9 mouse cellular contexts compared by ENCODE assay signal in the genomic region with DNA sequence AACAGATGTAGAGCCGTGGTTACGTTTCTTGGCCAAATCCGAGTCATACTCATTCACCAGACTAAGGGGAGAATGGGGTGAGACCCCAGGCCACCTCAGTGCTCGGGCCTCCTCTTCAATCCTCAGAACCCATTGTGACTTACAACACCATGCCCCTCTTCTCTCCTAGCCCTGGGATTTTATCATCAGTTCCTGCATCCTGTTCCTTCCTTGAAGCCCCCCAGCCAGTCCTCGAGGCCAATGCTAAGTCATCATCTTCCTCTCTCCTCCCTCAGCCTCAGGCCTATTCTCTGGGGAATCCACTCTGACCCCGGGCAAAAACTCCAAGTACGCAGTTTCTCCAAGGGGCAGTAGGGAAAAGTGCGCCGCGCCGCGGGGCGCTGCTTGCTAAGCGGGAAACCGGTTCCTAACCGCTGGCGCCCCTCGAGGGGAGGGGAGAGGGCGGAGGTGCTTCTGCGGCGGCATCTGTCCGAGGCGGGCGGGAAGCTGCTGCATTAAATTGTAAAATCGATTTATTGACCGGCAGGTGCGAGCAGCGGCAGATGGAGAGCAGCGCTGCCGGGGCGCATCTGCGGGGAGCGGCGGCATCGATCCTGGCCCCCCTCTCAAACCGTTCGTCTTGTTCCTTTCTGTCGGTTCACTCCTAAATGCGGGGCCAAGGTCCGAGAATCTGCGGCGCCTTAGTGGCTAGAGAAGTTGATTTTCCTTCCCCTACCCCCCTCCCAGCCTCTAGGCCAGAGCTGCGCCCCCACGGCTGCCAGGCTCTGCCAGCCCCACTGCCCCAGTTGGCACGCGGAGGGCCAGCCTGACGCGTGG. TPM values are rescaled to one million over a fixed set of nuclear protein-coding genes. Genes with fewer than 3 reads are reported as not detected.
DNase-seq lines count a peak whose midpoint lies in the region; ATAC-seq and TF ChIP-seq lines count a peak whose summit lies in the region.
"Had no signal": no experiment of that assay in that cellular context is flagged by ENCODE, and none has a peak within 500 bp of the region (broad histone marks: within the 10 kb centered on the region; RNA-seq: fewer than 3 reads in every experiment).

No protein-coding gene starts in this region.

- no peak for ATAC-seq in heart, embryonic 13.5 days (ENCODE audit: extremely low read depth, insufficient number of reproducible peaks, low FRiP score, low TSS enrichment)
- ATAC-seq in hindbrain, postnatal 0 days = no peak
- peak; percentile 38; the same call in 1 of the 2 replicates for ATAC-seq in midbrain, postnatal 0 days (ENCODE audit: low FRiP score)

- TF ChIP-seq CTCF in hindbrain, postnatal 0 days (IDR thresholded peaks at IDR 0.05; ENCODE audit: low read depth) = no peak
- no peak for TF ChIP-seq CTCF in midbrain, postnatal 0 days (IDR thresholded peaks at IDR 0.05)

- no peak overlapping the region; the same call in 1 of the 2 replicates for H3K27ac ChIP-seq in heart, embryonic 13.5 days (replicated peaks)
- H3K27ac ChIP-seq in hindbrain, postnatal 0 days = no peak overlapping the region
- no peak overlapping the region for H3K27ac ChIP-seq in midbrain, postnatal 0 days (ENCODE audit: low read depth, low read length)

- peaks cover 68% of the 10 kb centered on the region for H3K4me1 ChIP-seq in heart, embryonic 13.5 days
- H3K4me1 ChIP-seq in hindbrain, postnatal 0 days (ENCODE audit: insufficient read depth, low read length) = peaks cover 28% of the 10 kb centered on the region
- peaks cover 19% of the 10 kb centered on the region for H3K4me1 ChIP-seq in midbrain, postnatal 0 days (ENCODE audit: insufficient read depth, low read length)

- no peak for DNase-seq in heart, adult 18-20 months
- peak; percentile 75 for DNase-seq in embryo, embryonic 11 days
- DNase-seq in hindbrain, postnatal 0 days (ENCODE audit: low spot score) = peak; percentile 32
- no peak for DNase-seq in midbrain, postnatal 0 days (ENCODE audit: low spot score)
- no peak for DNase-seq in Muller cell, postnatal 12 days (ENCODE audit: inconsistent ontology term)
- no peak for DNase-seq in right cerebral cortex, postnatal 14 days
- no peak for DNase-seq in cerebellum, adult 11 months

- H3K9me3 ChIP-seq in heart, embryonic 13.5 days = no peaks in the 10 kb centered on the region
- no peaks in the 10 kb centered on the region for H3K9me3 ChIP-seq in hindbrain, postnatal 0 days (ENCODE audit: low read length)
- no peaks in the 10 kb centered on the region for H3K9me3 ChIP-seq in midbrain, postnatal 0 days (ENCODE audit: low read length)

- peak overlapping the region; percentile 73 for H3K9ac ChIP-seq in heart, embryonic 13.5 days
- peak overlapping the region; percentile 44 for H3K9ac ChIP-seq in hindbrain, postnatal 0 days (replicated peaks; ENCODE audit: low read length)
- H3K9ac ChIP-seq in midbrain, postnatal 0 days (replicated peaks; ENCODE audit: low read length, poor library complexity, severe bottlenecking) = 0 out of 2 replicates have a peak overlapping the region, but pooled peaks have one; percentile 8

- H3K27me3 ChIP-seq in heart, embryonic 13.5 days (replicated peaks) = peaks cover 74% of the 10 kb centered on the region
- H3K27me3 ChIP-seq in hindbrain, postnatal 0 days (ENCODE audit: insufficient read depth, low read length) = peaks cover 37% of the 10 kb centered on the region
- H3K27me3 ChIP-seq in midbrain, postnatal 0 days (ENCODE audit: insufficient read depth, low read length) = peaks cover 59% of the 10 kb centered on the region

- no peaks in the 10 kb centered on the region for H3K36me3 ChIP-seq in heart, embryonic 13.5 days
- H3K36me3 ChIP-seq in hindbrain, postnatal 0 days (ENCODE audit: insufficient read depth, low read length) = no peaks in the 10 kb centered on the region
- no peaks in the 10 kb centered on the region for H3K36me3 ChIP-seq in midbrain, postnatal 0 days (ENCODE audit: insufficient read depth, low read length)

- H3K4me2 ChIP-seq in heart, embryonic 13.5 days = peak overlapping the region; percentile 76
- H3K4me2 ChIP-seq in hindbrain, postnatal 0 days (ENCODE audit: low read depth, low read length) = peak overlapping the region; percentile 72
- peak overlapping the region; percentile 72 for H3K4me2 ChIP-seq in midbrain, postnatal 0 days (ENCODE audit: low read depth, low read length, poor library complexity, severe bottlenecking)

- WGBS in heart, embryonic 13.5 days = 4% methylated on average over 48 of the region's 48 CpGs
- 4% methylated on average over 48 of the region's 48 CpGs for WGBS in hindbrain, postnatal 0 days
- WGBS in midbrain, postnatal 0 days = 2% methylated on average over 48 of the region's 48 CpGs

- peak overlapping the region; percentile 51 for H3K4me3 ChIP-seq in heart, embryonic 13.5 days
- H3K4me3 ChIP-seq in hindbrain, postnatal 0 days (ENCODE audit: low read length) = peak overlapping the region; percentile 27
- peak overlapping the region; percentile 36 for H3K4me3 ChIP-seq in midbrain, postnatal 0 days (ENCODE audit: low read depth, low read length)

RNA-seq across cellular contexts. Expression of gene Dll4, which starts 3.6 kb away (rescaled TPM):
- polyA plus RNA-seq in heart, embryonic 13.5 days (2015; fragmentation: Nextera tagmentation; extraction: Ambion mirVana) = 7.7 and 8.7 TPM in 2 replicates
- total RNA-seq in heart, adult 18-20 months (2021) = 10 to 100 TPM; 13.3 to 19.6 TPM
- 4.2 and 4.3 TPM in 2 replicates for total RNA-seq in hindbrain, postnatal 0 days (2014; rRNA removed)
- 2.4 and 2.6 TPM in 2 replicates for polyA plus RNA-seq in hindbrain, postnatal 0 days (2015; fragmentation: Nextera tagmentation; extraction: Ambion mirVana)
- 3.9 TPM in 2 replicates for total RNA-seq in midbrain, postnatal 0 days (2014; rRNA removed)
- polyA plus RNA-seq in midbrain, postnatal 0 days (2015; fragmentation: Nextera tagmentation; extraction: Ambion mirVana) = 2.3 and 2.6 TPM in 2 replicates

RNA-seq across cellular contexts. Expression of gene Chac1, which starts 29.1 kb away (rescaled TPM):
- polyA plus RNA-seq in heart, embryonic 13.5 days (2015; fragmentation: Nextera tagmentation; extraction: Ambion mirVana) = 0.35 and 0.78 TPM in 2 replicates
- total RNA-seq in heart, adult 18-20 months (2021) = 1 to 10 TPM; 4.0 to 7.0 TPM
- total RNA-seq in hindbrain, postnatal 0 days (2014; rRNA removed) = 12.4 and 22.6 TPM in 2 replicates
- polyA plus RNA-seq in hindbrain, postnatal 0 days (2015; fragmentation: Nextera tagmentation; extraction: Ambion mirVana) = 11.4 and 12.6 TPM in 2 replicates
- total RNA-seq in midbrain, postnatal 0 days (2014; rRNA removed) = 9.5 and 18.7 TPM in 2 replicates
- polyA plus RNA-seq in midbrain, postnatal 0 days (2015; fragmentation: Nextera tagmentation; extraction: Ambion mirVana) = 10.2 and 13.5 TPM in 2 replicates

RNA-seq across cellular contexts. Expression of gene Vps18, which starts 33.4 kb away (rescaled TPM):
- 11.9 and 13.1 TPM in 2 replicates for polyA plus RNA-seq in heart, embryonic 13.5 days (2015; fragmentation: Nextera tagmentation; extraction: Ambion mirVana)
- total RNA-seq in heart, adult 18-20 months (2021) = 10 to 100 TPM; 13.2 to 13.5 TPM
- 32.7 and 34.0 TPM in 2 replicates for total RNA-seq in hindbrain, postnatal 0 days (2014; rRNA removed)
- 18.3 and 20.5 TPM in 2 replicates for polyA plus RNA-seq in hindbrain, postnatal 0 days (2015; fragmentation: Nextera tagmentation; extraction: Ambion mirVana)
- total RNA-seq in midbrain, postnatal 0 days (2014; rRNA removed) = 30.1 and 36.9 TPM in 2 replicates
- 21.4 and 21.6 TPM in 2 replicates for polyA plus RNA-seq in midbrain, postnatal 0 days (2015; fragmentation: Nextera tagmentation; extraction: Ambion mirVana)

RNA-seq across cellular contexts. Expression of gene Rhov, which starts 50.9 kb away (rescaled TPM):
- polyA plus RNA-seq in heart, embryonic 13.5 days (2015; fragmentation: Nextera tagmentation; extraction: Ambion mirVana) = 0.14 and 0.60 TPM in 2 replicates
- not detected for total RNA-seq in heart, adult 18-20 months (2021)
- 28.3 and 28.4 TPM in 2 replicates for total RNA-seq in hindbrain, postnatal 0 days (2014; rRNA removed)
- 31.8 and 32.6 TPM in 2 replicates for polyA plus RNA-seq in hindbrain, postnatal 0 days (2015; fragmentation: Nextera tagmentation; extraction: Ambion mirVana)
- 24.5 and 32.7 TPM in 2 replicates for total RNA-seq in midbrain, postnatal 0 days (2014; rRNA removed)
- 37.7 and 43.7 TPM in 2 replicates for polyA plus RNA-seq in midbrain, postnatal 0 days (2015; fragmentation: Nextera tagmentation; extraction: Ambion mirVana)
- total RNA-seq: heart, postnatal 36 days had no signal

Comparison
In these comparisons a context has a peak if more than half of its experiments do, and no peak if none do; other contexts are left out.
1. H3K9ac ChIP-seq: peak in every context shown above with its lines; median percentile 73 in heart, embryonic 13.5 days; 44 in hindbrain, postnatal 0 days; 8 in midbrain, postnatal 0 days.
2. DNase-seq: peak in embryo, embryonic 11 days (single experiment) and hindbrain, postnatal 0 days (single experiment); none in heart, adult 18-20 months (0 of 2), midbrain, postnatal 0 days (single experiment), Muller cell, postnatal 12 days (single experiment), right cerebral cortex, postnatal 14 days (single experiment) and cerebellum, adult 11 months (single experiment).
3. Peak in every context shown above with its lines, with median percentiles within 50 percentile points of each other: H3K4me2 ChIP-seq and H3K4me3 ChIP-seq.